Mouse (Mus musculus): ENCODE data around the gene Kif3c.

DNA sequence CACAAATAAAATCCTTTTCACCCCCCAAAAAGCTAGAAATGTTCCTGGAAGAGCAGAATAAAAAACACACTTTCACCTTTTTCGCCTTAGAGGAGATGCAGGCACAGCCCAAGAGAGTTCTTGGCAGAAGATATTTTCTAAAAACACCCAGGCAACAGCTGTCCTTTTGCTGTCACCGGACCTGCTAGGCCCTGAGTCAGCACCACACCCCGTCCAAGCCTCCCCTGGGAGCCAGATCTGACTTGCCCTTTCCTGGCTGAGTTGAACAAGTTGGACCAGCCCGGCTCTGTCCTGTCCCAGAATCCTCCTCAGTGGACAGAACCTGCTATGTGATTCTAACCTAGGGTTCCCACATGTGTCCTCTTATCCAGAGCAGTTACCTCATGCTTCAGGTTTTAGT, 45.6 kb upstream of the Kif3c start:
- no peak for TF ChIP-seq CTCF (IDR thresholded peaks at IDR 0.05; ENCODE audit: extremely low read depth, insufficient read length, insufficient replicate concordance, low read depth, low read length)
- no peak for TF ChIP-seq POLR2A (IDR thresholded peaks at IDR 0.05; ENCODE audit: low read depth, low read length)
